Comparison of ENCODE assay signal across 33 mouse cellular contexts in the genomic region with DNA sequence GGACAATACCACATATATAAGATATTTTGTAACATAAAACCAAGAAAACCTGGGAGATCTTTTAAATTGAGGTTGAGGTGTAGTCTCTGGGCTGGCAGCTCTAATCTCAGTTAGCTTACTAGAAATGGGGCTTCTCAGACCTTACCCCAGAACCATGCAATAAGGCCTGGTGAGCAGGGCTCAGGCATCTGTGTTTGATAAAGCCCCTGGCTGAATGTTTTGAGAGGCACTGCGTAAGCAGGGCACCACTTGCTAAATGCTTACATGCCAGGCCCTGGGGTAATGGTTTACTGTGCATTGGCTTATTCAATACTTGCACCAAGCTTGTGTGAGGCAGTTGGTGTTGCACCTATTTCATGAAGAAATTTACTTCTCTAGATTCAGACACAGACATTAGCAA.
DNase-seq lines count a peak whose midpoint lies in the region; ATAC-seq lines count a peak whose summit lies in the region.
"Had no signal": no experiment of that assay in that cellular context is flagged by ENCODE, and none has a peak within 500 bp of the region (broad histone marks: within the 10 kb centered on the region; RNA-seq: fewer than 3 reads in every experiment).

No protein-coding gene starts in this region.

- H3K4me3 ChIP-seq in embryonic facial prominence, embryonic 10.5 days = no peak overlapping the region
- no peak overlapping the region for H3K4me3 ChIP-seq in embryonic facial prominence, embryonic 15.5 days (replicated peaks)
- no peak overlapping the region for H3K4me3 ChIP-seq in limb, embryonic 13.5 days
- H3K4me3 ChIP-seq: erythroblast, embryonic 14.5 days; forebrain, embryonic 13.5 days; limb, embryonic 15.5 days; liver, embryonic 13.5 days; neural tube, embryonic 15.5 days had no signal

- H3K27ac ChIP-seq in embryonic facial prominence, embryonic 10.5 days (replicated peaks) = no peak overlapping the region; the same call in 1 of the 2 replicates
- peak overlapping the region; percentile 29 for H3K27ac ChIP-seq in embryonic facial prominence, embryonic 15.5 days (replicated peaks)
- peak overlapping the region; percentile 58 for H3K27ac ChIP-seq in limb, embryonic 13.5 days
- H3K27ac ChIP-seq: forebrain, embryonic 13.5 days; hindbrain, embryonic 14.5 days; limb, embryonic 15.5 days; liver, embryonic 13.5 days; macrophage; neural tube, embryonic 15.5 days had no signal

- no peak overlapping the region for H3K4me2 ChIP-seq in embryonic facial prominence, embryonic 15.5 days (replicated peaks)
- no peak overlapping the region for H3K4me2 ChIP-seq in limb, embryonic 13.5 days (replicated peaks)
- H3K4me2 ChIP-seq: forebrain, embryonic 13.5 days; heart, embryonic 11.5 days; hindbrain, embryonic 14.5 days; limb, embryonic 15.5 days; liver, embryonic 13.5 days; neural tube, embryonic 15.5 days had no signal

- 30% methylated on average over 1 of the region's 1 CpGs for WGBS in embryonic facial prominence, embryonic 10.5 days
- 45% methylated on average over 1 of the region's 1 CpGs for WGBS in embryonic facial prominence, embryonic 15.5 days
- WGBS in limb, embryonic 13.5 days = 19% methylated on average over 1 of the region's 1 CpGs

- H3K27me3 ChIP-seq in embryonic facial prominence, embryonic 10.5 days (replicated peaks; ENCODE audit: low read depth, poor library complexity, severe bottlenecking) = no peaks in the 10 kb centered on the region
- H3K27me3 ChIP-seq in embryonic facial prominence, embryonic 15.5 days = no peaks in the 10 kb centered on the region
- H3K27me3 ChIP-seq in limb, embryonic 13.5 days = no peaks in the 10 kb centered on the region; the same call in 1 of the 2 replicates
- H3K27me3 ChIP-seq: CH12.LX; forebrain, embryonic 13.5 days; liver, embryonic 13.5 days; neural tube, embryonic 15.5 days had no signal

- peak; percentile 12 for DNase-seq in embryo, embryonic 10 days (ENCODE audit: low spot score)
- DNase-seq in embryo, embryonic 9.5 days (ENCODE audit: extremely low spot score) = no peak
- DNase-seq in embryonic facial prominence, embryonic 10.5 days (ENCODE audit: low spot score) = peak; percentile 60
- no peak for DNase-seq in heart, postnatal 4 days
- no peak for DNase-seq in kidney, postnatal 14 days
- DNase-seq in right cerebral cortex, postnatal 14 days = no peak
- DNase-seq: adrenal gland, adult 8-10 months; cerebellum, adult 2 months; cerebellum, postnatal 14 days; gastrocnemius, postnatal 25 days; heart, adult 11 months; heart, postnatal 36 days; kidney, adult 11 months; kidney, postnatal 4 days; liver, embryonic 13.5 days; lung, adult 18-20 months; midbrain, embryonic 14.5 days; retina, postnatal 1 day; spleen, adult 18-20 months; thymus, postnatal 25 days had no signal

- peaks cover 42% of the 10 kb centered on the region for H3K4me1 ChIP-seq in embryonic facial prominence, embryonic 10.5 days
- H3K4me1 ChIP-seq in embryonic facial prominence, embryonic 15.5 days = peaks cover 25% of the 10 kb centered on the region
- peaks cover 40% of the 10 kb centered on the region for H3K4me1 ChIP-seq in limb, embryonic 13.5 days
- H3K4me1 ChIP-seq: liver, embryonic 13.5 days had no signal

- peaks cover 3% of the 10 kb centered on the region for H3K36me3 ChIP-seq in embryonic facial prominence, embryonic 10.5 days (replicated peaks)
- no peaks in the 10 kb centered on the region for H3K36me3 ChIP-seq in embryonic facial prominence, embryonic 15.5 days
- H3K36me3 ChIP-seq in limb, embryonic 13.5 days = peaks cover 12% of the 10 kb centered on the region
- H3K36me3 ChIP-seq: limb, embryonic 15.5 days; liver, embryonic 13.5 days; neural tube, embryonic 15.5 days had no signal

- peak; percentile 65; the same call in 1 of the 2 replicates for ATAC-seq in embryonic facial prominence, embryonic 15.5 days (ENCODE audit: insufficient number of reproducible peaks, low FRiP score, low TSS enrichment, low read depth)
- ATAC-seq in limb, embryonic 13.5 days (ENCODE audit: low FRiP score, low read depth) = peak; percentile 62
- ATAC-seq: activated CD4-positive, CD25-positive, alpha-beta regulatory T cell, adult 4 months; inflammation-experienced regulatory T-cells, adult 6 months; lung, postnatal 0 days had no signal

- H3K9ac ChIP-seq in embryonic facial prominence, embryonic 15.5 days = no peak overlapping the region
- H3K9ac ChIP-seq in limb, embryonic 13.5 days = no peak overlapping the region
- H3K9ac ChIP-seq: forebrain, embryonic 13.5 days; hindbrain, embryonic 14.5 days; limb, embryonic 15.5 days; liver, embryonic 13.5 days; neural tube, embryonic 15.5 days had no signal

- H3K9me3 ChIP-seq in embryonic facial prominence, embryonic 10.5 days = no peaks in the 10 kb centered on the region
- H3K9me3 ChIP-seq in embryonic facial prominence, embryonic 15.5 days (replicated peaks) = no peaks in the 10 kb centered on the region
- H3K9me3 ChIP-seq in limb, embryonic 13.5 days = no peaks in the 10 kb centered on the region
- H3K9me3 ChIP-seq: forebrain, embryonic 13.5 days; limb, embryonic 15.5 days; liver, embryonic 13.5 days; neural tube, embryonic 15.5 days had no signal

Comparison
In these comparisons a context has a peak if more than half of its experiments do, and no peak if none do; other contexts are left out.
1. DNase-seq: peak in embryo, embryonic 10 days (single experiment) and embryonic facial prominence, embryonic 10.5 days (single experiment); none in embryo, embryonic 9.5 days (single experiment), heart, postnatal 4 days (single experiment), kidney, postnatal 14 days (single experiment) and right cerebral cortex, postnatal 14 days (single experiment).